Mouse (Mus musculus) brain, embryonic 18.5 days (tissue): ENCODE measurements around the gene Sftpa1.

Experiments
- DNase-seq: peaks from one replicate; pipeline ENCODE4 v3.0.0-alpha.2; 2012; ENCODE audit warnings: low read depth, low spot score

Sftpa1 gene

DNA sequence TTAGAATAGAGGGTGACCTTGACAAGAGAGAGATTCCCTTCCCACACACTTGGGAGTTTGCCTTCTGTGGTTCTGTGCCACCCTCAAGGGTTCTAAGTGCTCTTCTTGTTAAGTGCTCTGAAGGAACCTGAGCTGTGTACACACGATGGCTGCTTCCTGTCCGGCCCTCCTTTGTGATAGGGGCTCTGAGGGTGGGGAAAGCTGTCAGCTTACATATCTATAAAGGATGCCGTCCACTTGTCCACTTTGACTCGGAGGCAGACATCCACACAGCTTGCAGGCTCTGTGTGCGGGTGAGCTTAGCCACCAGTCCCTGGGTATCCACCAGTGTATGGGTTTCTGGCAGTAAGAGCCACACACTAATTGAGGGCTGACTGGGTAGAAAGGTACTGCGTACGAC lies at the start of gene Sftpa1:
Gene Sftpa1 (plus strand): TSS at position 243 of the 400 bp plus-strand sequence.
- no peak for DNase-seq

DNA sequence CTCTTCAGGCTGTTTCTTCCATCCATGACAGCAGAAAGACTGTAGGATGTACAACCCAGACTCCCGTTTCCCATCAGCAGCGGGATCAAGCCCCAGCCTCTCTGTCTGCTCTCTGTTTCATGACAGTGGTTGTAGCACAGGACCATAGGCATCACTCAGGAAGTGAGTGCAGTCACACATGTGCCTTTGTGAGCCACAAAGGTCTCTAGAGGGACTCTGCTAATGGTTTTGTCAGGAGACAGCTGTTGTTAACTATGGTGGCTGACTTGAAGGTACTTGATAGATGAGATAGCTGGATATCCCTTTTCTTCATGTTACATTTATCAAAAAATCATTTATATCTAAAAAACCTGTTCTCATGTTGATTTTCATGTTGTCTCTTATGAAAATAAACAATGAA lies 49.2 kb upstream of the Sftpa1 start:
- no peak for DNase-seq

DNA sequence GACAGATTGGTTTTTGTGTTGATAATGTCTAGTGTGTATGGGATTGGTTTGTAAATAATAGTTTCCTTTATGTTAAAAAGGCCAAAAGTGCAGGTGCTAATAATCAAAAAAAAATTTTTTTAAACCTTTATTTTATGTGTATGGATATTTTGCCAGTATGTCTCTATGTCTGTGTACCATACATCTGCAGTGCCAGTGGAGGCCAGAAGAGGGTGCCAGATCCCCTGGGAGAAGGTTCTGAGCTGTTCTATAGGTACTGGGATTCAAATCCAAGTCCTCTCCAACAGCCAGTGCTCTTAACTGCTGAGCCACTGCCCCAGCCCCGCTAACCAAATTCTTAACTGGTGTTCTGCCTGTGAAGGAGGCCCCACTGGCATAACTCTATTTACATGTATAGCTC lies 44.1 kb upstream of the Sftpa1 start:
- no peak for DNase-seq

DNA sequence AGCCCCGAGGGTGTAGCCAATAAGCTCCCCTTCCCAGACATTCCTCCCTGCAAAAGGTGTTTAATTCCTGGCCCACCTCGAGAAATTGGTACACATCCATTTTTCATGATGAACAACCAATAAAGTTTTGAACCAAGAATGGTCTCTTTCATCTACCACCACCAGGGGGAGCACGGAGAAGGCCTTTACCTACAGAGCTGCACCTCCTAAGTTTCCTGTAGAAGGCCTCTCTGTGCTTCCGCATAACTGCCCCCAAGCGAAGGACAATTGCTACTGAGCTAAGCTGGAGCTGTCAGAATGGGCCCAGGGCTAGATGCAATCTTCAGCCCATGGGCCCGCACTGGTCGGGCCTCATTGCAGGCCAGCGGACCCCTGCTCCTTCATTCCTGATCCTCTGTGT lies 40.8 kb upstream of the Sftpa1 start:
- no peak for DNase-seq

DNA sequence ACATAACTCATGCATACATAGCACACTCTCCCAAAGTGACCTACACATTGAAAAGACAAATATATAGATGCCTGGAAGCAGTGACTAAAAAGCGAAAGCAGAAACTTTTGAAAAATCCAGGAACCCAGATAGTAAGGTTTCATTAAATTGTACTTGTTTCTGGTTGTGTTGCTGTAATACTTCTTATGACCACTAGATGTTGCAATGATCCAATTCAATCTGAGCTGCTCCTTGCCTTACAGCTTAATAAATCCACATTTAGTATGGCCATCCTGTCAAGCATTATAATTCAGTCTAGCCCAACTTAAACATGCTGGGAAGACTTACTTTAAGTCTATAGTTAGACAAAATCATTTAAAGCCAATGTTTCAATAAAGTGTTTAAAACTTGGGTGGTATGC lies 37.5 kb upstream of the Sftpa1 start:
- DNase-seq: peak; percentile 4

DNA sequence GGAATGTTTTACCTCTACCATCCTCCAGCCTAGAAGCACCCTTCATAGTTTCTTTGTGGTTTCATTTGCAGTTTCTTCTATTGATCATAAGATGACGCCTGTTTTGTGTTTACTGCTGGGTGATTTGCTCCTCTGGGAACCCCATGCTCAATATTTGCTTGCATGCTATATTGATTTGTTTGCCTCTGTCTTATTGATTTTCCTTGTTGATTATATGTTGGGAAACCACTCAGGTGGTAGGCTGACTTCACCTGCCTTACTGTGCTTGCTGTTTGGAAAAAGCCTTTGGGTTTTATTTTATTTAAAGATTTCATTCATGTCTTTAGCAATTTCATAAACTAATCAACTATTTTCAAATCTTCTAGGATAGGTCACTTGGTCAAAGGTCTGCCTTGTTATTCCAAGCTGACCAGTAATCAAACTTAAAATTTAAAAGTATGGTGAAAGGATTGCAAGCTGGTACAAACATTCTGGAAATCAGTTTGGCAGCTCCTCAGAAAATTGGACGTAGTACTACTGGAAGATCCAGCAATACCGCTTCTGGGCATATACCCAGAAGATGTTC lies 35.2 kb upstream of the Sftpa1 start:
- DNase-seq: no peak

DNA sequence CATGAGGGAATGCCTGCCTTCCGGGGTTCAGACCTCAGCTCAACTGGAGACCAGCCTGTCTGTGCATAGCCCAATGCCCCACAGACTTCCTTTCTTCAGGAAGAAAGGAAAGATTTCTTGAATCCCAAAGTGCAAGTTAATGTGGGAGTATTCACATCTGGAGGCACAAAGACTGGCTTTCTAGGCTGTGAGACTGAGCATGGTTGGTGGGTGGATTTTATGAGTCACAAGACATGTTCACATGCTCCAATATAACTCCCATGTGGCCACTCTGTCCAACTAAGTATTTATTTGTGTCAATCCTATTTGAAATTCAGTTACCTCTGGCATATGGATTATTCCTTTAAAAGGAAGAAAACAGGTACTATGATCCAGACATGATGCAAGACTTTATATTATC lies 32.9 kb upstream of the Sftpa1 start:
- DNase-seq: no peak

DNA sequence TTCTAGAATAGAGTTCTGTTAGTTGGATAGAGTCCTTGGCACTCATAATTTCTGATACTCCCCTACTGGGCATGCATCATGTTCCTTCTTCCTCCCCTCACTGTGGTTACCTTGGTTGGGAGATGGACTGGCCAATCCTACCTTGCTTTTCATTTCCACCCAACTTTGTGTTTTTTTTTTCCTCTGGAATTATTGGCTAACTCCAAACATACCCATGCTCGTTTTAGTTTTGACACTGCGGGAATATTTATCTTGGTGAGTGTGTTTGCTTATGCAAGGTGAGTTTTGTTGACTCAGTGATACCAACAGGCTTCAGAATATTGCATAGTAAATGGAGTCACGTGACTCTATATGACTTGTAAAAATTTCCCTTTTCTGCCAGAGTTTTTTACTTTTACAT lies 30.9 kb upstream of the Sftpa1 start:
- DNase-seq: no peak

DNA sequence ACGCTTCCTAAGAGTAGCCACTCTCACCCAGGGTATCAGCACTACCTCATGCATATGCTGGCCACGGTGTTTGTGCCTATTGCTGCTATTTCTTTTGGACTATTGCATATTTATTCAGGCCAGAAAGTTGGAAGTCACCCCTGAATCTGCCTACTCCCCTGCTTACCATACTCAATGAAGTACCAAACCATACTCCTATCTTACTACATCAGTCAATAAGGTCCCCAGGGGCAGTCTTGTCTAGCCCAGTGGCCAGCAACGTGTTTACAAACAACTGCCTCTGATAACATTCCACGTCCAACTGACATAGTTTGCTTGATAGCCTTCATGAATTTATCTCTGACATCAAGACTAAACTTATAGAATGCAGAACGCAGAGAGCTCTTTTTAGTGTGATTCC lies 30.3 kb upstream of the Sftpa1 start:
- no peak for DNase-seq

DNA sequence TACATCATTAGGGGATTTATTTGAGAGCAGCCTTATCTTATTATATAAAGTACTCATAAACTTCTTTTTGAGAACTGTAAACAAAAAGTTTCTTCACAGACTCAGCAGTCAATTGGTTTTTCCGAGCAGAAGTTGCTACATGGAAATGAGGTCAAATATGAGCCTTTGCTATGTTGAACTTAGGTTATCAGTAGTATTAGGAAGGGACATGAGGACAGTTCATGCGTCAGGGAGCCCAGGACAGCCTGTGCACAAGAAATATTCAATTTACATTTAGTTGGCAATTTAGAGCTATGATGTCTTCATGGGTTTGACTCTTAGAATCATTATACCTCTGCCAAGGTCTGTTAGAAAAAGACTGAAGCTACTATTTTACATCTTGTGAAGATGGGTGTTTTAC lies 29.3 kb upstream of the Sftpa1 start:
- DNase-seq: no peak

DNA sequence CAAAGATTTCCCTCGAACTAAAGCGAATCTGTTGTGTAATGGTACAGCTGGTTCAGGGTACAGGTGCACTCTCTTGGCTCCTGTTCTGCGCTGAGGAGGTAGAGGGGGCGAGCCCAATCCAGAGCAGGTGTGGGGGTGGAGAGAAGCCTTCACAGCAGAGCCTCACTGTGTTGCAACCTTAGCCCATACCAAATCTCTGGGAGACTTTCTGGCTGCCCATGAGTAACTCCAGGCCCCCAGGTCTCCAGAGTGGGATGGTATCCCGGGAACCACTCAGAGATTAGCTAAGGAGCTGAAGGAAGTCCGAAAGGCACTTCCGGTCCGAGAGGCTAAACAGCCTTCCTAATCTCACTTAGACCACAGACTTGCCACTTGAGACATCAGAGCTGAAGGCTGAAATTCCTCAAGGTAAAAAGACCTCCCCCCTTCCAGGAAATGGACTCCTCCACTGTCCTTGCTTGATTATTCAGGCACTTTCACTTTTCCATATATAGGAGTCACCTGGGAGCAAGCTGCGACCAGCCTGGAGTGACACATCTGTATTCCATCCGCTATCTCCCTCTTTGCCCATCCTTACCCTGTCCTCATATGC lies 26.6 kb upstream of the Sftpa1 start, which contains the start of gene Mat1a:
Gene Mat1a (plus strand): TSS at position 183 of the 592 bp plus-strand sequence.
- no peak for DNase-seq

DNA sequence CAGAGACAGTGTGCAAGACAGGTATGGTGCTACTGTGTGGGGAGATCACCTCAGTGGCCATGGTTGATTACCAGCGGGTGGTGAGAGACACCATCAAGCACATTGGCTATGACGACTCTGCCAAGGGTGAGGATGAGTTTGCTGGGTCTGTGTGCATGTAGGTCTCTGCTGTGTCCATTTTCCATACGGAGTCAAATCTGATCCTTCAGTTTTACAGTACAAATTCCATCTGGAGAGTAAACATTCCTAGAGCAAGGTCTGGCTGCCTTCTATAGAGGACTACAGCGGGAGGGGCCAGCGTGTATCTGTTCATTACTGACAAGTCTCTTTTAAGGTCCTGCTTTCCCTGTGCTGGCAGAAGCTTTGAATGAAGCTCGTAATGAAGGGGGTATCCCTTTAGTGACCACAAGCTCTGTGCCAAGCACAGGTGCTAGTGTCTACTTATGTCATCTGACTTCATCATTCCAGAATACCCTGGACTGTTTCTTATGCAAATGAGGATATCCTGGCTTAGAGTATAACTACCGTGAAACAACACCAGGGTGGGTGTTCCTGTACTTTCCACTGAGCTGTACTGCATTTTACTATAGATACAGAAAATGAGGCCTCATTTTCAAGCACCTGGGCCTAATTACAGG lies 20.4 kb upstream of the Sftpa1 start:
- DNase-seq: no peak

DNA sequence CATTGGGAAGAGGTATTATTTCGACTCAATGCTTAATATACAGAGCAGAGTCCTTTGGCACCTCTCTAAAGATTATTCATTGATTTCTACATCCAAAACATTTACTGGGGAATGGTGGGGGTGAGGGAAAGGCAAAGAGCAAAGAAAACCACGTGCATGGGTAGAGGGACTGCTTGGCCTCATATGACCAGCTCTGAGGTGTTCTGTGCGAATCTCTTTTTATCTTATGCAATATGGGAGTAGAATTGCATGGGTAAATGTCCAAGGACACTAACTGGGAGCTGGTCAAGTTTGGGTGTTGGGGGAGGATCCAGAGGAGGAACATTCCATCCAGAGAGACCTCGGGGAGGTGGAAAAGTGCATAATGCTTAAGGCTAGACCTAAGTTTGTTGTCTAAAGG lies 18.6 kb upstream of the Sftpa1 start:
- DNase-seq: no peak

DNA sequence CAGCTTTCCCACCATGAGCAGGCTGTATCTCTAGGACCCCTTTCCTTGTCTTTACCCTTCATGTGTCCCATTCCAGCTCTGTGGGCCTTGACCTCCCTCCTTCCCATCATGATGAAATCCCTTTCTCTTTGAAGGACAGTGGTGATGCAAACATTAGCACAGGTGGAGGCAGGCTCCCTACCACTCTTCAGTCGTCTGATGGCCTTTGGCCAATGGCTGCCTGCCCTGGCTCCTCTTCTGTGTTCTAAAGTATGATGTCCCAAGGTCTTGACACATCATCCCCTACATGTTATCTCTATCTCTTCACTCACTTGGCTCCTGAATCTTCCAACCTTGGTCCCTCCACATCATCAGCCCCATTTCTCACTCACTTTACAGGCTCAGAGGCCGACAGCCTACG lies 15.3 kb upstream of the Sftpa1 start:
- no peak for DNase-seq

DNA sequence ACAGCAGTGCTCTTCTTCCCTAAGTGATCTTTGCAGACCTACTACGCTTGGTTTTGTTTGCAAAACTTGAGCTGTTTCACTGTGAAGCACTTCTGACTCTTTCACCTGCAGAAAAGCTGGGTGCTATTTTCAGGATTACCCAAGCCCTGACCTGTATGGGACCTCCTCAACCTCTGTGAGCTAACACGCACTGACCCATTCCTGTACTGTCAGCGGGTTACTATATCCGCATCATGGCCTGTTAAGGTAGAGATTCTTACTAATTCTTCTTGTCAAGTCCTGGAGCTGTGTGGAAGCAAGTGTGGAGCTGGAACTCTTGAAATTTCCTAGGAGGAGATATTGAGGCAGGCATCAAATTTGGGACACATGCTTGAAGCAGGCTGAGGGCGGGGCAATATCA lies 6.9 kb upstream of the Sftpa1 start:
- DNase-seq: no peak

DNA sequence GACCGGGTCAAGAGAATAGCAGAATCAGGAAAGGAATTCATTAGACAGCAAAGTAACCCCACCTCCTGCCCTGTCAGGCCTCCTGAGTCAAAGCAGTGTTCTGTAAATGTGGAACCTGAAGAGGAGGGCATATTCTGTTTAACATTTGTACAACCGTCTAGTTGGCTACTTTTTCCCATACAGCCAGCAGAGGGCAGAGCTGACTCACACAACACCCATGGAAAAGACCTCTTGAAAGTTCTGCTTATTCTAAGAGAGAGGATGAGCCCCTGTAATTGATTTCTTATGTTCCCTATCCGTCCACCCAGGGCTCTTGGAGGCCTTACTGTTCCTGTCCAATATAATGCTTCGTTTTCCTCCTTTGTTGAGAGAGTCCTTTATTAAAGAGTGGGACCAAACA lies 3.6 kb upstream of the Sftpa1 start:
- DNase-seq: peak; percentile 6

DNA sequence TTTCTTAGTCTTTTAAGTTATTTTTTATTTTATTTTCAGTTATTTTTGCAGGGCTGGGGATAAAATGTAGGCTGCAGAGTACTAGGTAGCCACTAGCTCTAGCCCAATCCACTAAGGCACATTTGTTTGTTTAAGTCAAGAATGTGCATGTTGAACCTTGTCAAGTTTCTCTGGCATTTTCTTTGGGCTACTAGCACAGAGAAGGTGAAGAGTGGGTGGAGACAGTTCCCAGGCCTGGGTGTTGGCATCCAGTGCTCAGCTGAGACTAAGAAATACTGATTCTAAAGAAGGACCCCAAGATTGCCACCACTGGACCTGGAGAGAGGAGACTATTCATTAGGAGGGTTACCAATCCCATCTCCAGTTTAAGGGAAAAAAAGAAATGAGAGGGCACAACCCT lies 5.4 kb downstream of the Sftpa1 start:
- DNase-seq: no peak

DNA sequence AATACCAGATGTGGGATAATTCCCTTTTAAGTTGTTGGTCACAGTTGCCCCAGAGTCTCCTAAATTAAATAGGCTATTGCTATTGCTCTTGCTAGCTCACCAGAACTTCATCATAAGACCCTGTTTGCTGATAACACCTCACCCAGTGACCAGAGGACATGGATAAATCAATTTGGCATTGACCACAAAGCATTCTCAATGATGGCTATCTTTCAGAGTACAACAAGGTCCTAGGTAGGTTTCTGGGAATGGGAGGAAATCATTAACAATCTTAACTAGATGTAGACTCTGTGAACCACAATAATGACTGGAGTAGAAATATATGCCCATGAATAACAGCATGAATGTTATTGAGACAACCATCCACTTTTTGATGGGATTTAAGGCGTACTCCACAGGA lies 9.1 kb downstream of the Sftpa1 start:
- DNase-seq: no peak

DNA sequence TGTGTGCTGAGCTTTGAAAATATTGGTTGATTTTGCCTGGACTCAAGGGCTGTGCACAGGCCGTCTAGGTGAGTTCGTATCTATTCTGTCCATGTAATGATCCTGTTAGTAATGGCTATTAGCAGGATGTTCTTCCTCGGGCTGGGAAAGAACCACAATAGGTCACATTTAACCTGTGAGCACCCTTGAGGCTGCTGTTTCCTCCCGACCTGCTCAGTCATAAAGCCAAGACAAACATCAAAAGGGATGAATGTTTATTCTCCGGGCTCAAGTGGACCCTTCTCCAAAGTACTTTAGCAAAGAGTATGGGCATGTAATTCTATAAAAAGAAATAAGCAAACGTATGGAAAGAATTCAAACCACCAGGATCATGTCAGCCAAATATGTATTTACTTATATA lies 14.5 kb downstream of the Sftpa1 start:
- no peak for DNase-seq

DNA sequence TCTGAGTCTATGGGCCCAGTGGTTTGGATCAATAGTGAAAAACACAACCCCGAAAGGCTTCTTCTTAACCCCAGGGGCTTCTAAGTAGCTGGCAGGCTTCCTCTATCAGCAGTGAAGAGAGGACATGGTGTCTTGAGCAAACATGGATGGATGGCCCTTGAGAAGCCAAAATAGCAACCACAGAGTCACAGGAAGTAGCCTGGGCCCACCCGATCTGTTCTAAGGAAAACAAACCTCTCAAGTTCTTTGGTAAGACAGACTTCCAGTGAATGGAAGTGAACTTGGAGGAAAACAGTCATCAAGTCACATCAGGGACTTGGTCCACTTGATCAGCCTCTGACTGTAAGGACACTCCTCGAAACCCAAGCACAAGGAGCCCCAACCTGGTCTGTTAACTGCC lies 15.3 kb downstream of the Sftpa1 start:
- no peak for DNase-seq

DNA sequence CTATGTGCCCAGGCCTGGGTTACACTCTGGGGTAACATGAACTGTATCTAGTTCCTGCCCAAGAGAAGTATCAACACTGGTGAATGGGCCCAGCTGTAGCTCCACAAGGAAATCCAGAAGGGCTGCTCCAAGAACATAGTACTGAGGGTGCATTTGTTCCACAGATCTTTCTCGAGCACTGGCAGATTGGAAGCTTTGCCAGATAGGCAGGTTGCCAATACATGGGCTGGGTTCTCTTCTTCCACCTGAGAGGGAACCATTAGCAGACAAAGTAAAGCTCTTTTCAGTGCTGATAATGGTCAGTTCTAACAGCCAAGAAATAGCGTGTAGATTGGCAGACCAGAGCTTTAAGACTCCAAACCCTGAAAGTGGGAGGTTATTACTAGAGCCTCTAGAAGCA lies 15.8 kb downstream of the Sftpa1 start:
- DNase-seq: no peak

DNA sequence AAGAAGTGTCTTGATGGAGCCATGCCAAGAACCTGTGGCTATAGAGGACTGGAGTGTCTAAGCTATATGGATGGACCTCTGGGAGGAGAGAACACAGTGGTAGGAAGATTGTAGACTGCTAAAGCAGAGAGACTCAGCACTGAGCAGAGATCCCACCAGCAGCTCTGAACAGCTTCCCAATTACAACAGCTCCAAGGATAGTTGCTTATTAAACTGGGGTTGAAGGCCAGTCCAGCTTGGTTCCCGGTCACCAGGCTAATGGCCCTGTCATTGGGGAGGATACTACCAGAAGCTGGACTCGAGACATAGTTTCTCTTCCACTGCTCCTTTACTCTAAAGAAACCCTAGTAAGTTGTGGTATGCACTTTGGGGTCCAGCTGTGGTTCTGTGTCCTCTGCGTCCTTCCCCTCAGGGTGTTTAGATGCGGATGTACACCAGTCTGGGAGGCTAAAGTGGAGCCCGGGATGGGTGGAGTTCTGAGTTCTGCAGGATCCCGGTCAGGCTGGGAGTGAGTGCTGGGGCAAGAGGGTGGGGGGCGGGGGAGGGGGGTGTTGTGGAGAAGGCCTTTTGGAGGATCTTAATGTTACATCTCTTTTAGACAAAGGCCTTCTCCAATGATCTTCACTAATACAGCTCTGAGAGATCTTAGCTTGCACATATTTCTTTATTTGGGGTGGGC lies 19.8 kb downstream of the Sftpa1 start, which contains the start of gene Mbl1:
Gene Mbl1 (plus strand): TSS at position 239 of the 679 bp plus-strand sequence.
- no peak for DNase-seq

DNA sequence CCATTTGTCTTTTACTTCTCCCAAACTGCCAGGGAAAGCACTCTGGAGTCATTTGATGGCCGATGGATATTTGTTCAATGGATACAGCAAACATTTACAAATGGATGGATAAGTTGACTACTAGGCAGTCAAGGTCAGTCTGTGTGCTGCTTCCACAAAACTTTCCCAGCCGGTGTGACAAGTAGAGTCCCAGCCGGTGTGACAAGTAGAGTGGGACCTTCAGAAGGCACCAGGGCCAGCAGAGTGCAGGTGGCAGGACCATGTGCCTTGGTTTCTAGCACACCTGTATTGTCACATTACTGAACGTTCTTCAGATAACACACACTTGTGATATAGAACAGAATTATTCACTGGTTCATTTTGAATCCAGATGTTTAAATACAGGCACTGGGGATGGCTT lies 28.5 kb downstream of the Sftpa1 start:
- DNase-seq: no peak
